Comparison of ENCODE assay signal across 8 mouse cellular contexts in genomic region chr11:5098736-5099542, GRCm38 (mm10). TPM values are rescaled to one million over a fixed set of nuclear protein-coding genes. Genes with fewer than 3 reads are reported as not detected.
DNase-seq lines count a peak whose midpoint lies in the region; ATAC-seq lines count a peak whose summit lies in the region.

TSS of gene Rhbdd3 (plus strand) at chr11:5098926.
TSS of gene Ewsr1 (minus strand) at chr11:5099266.

- no peaks in the 10 kb centered on the region for H3K27me3 ChIP-seq in megakaryocyte, embryonic 14.5 days (replicated peaks)

- H3K36me3 ChIP-seq in megakaryocyte, embryonic 14.5 days (replicated peaks; ENCODE audit: low read length), result peaks cover 47% of the 10 kb centered on the region

- H3K4me3 ChIP-seq in megakaryocyte, embryonic 14.5 days (replicated peaks), result peak within 1 kb of the TSS; percentile 98

- peaks cover 52% of the 10 kb centered on the region for H3K4me1 ChIP-seq in megakaryocyte, embryonic 14.5 days

- ATAC-seq in common myeloid progenitor, adult 5-6 weeks (replicated peaks; ENCODE audit: low read depth, poor library complexity, severe bottlenecking), result peak; percentile 69

- DNase-seq in ZHBTc4 (ENCODE audit: low read depth, low spot score), result peak; percentile 97
- DNase-seq in gastrocnemius, adult 8-10 months (ENCODE audit: low spot score in 2 of 2), result peak; percentile 95 to 96
- peak; percentile 89 for DNase-seq in hindlimb bud, embryonic 11.5 days (ENCODE audit: extremely low spot score, low read depth, low spot score)
- DNase-seq in left cerebral cortex, adult 8-10 months (ENCODE audit: low spot score in 2 of 2), result peak; percentile 94 to 99
- peak; percentile 97 to 98 for DNase-seq in right cerebral cortex, postnatal 10 days (ENCODE audit: low spot score in 2 of 2)
- peak; percentile 99 for DNase-seq in urinary bladder, postnatal 25 days (ENCODE audit: low spot score)

- H3K9me3 ChIP-seq in megakaryocyte, embryonic 14.5 days, result no peaks in the 10 kb centered on the region

RNA-seq across cellular contexts. Expression of gene Rhbdd3, which starts in this region (rescaled TPM):
- 17.7 and 24.4 TPM in 2 replicates for total RNA-seq in common myeloid progenitor, adult 5-6 weeks (2017)
- 10 to 100 TPM; 33.1 to 43.7 (median 34.2) TPM for total RNA-seq in gastrocnemius, adult 8-10 months (2022)
- 10 to 100 TPM; 20.1 to 26.8 (median 22.0) TPM for total RNA-seq in left cerebral cortex, adult 8-10 months (2022)
- 28.8 and 47.9 TPM in 2 replicates for polyA plus RNA-seq in megakaryocyte, embryonic 14.5 days (2012; ENCODE audit: insufficient read depth, low replicate concordance)

RNA-seq across cellular contexts. Expression of gene Ewsr1, which starts in this region (rescaled TPM):
- total RNA-seq in common myeloid progenitor, adult 5-6 weeks (2017), result 525 and 659 TPM in 2 replicates
- 10 to 100 TPM; 55.1 to 68.1 (median 64.3) TPM for total RNA-seq in gastrocnemius, adult 8-10 months (2022)
- 100 to 1,000 TPM; 291 to 340 (median 310) TPM for total RNA-seq in left cerebral cortex, adult 8-10 months (2022)
- polyA plus RNA-seq in megakaryocyte, embryonic 14.5 days (2012; ENCODE audit: insufficient read depth, low replicate concordance), result 186 and 838 TPM in 2 replicates

Comparison
In these comparisons a context has a peak if more than half of its experiments do, and no peak if none do; other contexts are left out.
1. Peak in every context shown above with its lines: DNase-seq, ATAC-seq and H3K4me3 ChIP-seq.